Mouse (Mus musculus): ENCODE data around the gene Prkcb. TPM values are rescaled to one million over a fixed set of nuclear protein-coding genes. Genes with fewer than 3 reads are reported as not detected.

The Prkcb gene
- polyA plus RNA-seq, 1 experiment from 2014 or later: 3.3 TPM

DNA sequence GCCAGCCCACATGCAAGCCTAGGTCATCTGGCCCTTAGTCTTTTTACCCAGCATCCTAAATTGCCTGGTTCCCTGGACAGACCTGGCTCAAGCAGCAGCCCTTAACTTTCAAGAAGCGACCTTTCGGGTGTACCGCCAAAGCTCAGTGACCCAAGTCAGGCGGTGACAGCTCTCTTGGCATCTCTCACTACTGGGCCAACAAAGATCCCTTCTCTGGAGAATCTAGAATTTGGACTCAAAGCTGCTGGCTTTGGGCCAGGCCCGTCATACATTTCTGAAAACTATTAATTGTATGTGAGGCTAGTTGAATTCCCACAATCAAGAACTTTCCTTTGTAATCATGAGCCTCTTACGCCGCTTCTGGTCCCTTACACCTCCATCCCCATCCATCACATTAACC, 147.0 kb downstream of the Prkcb start:
- Histone ChIP-seq H3K9me3 (replicated peaks) (no peaks in the 10 kb centered on the region), H3K27ac (no peak overlapping the region), H3K36me3 (no peaks in the 10 kb centered on the region), H3K4me2 (no peak overlapping the region), H3K27me3 (no peaks in the 10 kb centered on the region), H3K4me3 (no peak overlapping the region), H3K9ac (no peak overlapping the region), H3K4me1 (replicated peaks) (peaks cover 7% of the 10 kb centered on the region; the same call in 1 of the 2 replicates)
- WGBS: 71% methylated on average over 7 of the region's 7 CpGs
- ATAC-seq (replicated peaks; ENCODE audit: insufficient number of reproducible peaks, insufficient read depth, low FRiP score, low read depth): no peak

- Histone ChIP-seq H3K4me1 (replicated peaks) (peaks cover 7% of the 10 kb centered on the region; the same call in 1 of the 2 replicates), H3K27me3 (no peaks in the 10 kb centered on the region), H3K4me3 (no peak overlapping the region), H3K4me2 (no peak overlapping the region), H3K36me3 (no peaks in the 10 kb centered on the region), H3K9ac (no peak overlapping the region), H3K27ac (no peak overlapping the region), H3K9me3 (replicated peaks) (no peaks in the 10 kb centered on the region)
- no peak for ATAC-seq (replicated peaks; ENCODE audit: insufficient number of reproducible peaks, insufficient read depth, low FRiP score, low read depth)
- WGBS: 79% methylated on average over 1 of the region's 1 CpGs
Measured at GRCm38 (mm10) chr7:122437390-122437789, 148.8 kb downstream of the Prkcb start.

DNA sequence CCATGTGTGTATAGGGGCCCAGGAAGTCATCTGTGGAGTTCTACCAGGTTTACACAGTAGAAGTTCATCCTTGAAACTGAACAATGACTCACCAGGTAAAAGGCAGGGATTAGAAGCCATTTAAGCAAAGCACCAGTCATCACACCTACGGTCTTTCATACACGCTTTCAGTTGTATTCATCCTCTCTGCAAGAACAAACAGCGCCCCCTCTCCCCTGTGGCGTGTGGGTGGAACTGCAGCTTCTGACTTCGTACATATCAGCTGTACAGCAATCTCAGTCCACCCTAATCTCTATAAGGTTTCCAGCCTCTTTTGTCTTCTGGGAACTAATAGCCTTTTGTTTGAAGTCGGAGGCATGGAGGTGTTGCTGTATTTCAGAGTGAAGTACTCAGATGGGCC, 156.5 kb downstream of the Prkcb start:
- no peak overlapping the region for H3K27ac ChIP-seq
- 58% methylated on average over 6 of the region's 6 CpGs for WGBS

GRCm38 (mm10) chr7:122452671-122453070, 164.1 kb downstream of the Prkcb start:
- WGBS: 72% methylated on average over 8 of the region's 8 CpGs

More for the DNA sequence above, 156.5 kb downstream of the Prkcb start:
- H3K4me3 ChIP-seq: no peak overlapping the region
- H3K4me2 ChIP-seq: no peak overlapping the region
- no peak overlapping the region for H3K9ac ChIP-seq
- H3K9me3 ChIP-seq (replicated peaks): no peaks in the 10 kb centered on the region
- no peak for ATAC-seq (replicated peaks; ENCODE audit: insufficient number of reproducible peaks, insufficient read depth, low FRiP score, low read depth)
- no peaks in the 10 kb centered on the region for H3K27me3 ChIP-seq
- H3K36me3 ChIP-seq: no peaks in the 10 kb centered on the region
- H3K4me1 ChIP-seq (replicated peaks): no peaks in the 10 kb centered on the region

DNA sequence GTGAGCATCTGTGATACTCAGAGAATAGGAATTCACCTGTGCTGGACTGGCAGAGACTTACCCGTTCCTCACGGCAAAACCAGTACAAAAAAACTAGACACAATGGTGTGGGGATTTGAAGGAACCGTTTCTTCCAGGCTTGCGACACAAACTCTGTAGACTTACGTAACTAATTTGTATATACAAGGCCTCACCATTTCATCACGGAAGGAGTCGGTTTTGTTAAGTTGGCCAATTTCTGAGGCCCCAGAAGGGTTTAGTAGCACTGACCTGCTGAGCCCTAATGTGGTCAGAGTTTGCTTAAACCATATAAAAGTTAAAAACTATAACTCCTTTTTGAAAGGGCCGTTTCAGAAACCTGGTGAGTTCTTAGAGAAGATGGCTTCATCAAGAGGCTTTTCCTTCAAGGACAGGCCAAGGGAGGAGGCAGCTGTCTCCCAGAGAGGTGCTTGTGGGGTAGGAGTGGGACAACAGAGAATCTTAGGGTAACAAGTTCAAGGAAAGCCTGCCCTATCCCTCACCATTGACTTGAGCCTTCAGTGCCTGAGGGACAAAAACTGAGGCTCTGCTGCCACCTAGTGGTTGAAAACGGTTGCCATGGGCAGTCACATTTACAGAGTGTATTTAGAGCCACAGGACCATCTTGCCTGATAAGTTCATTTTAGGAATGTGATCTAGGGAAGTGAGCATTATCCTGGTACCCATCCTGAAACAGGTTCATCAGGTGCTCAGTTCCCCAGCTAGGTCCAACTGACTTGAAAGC, 170.8 kb downstream of the Prkcb start:
- Histone ChIP-seq H3K4me1 (replicated peaks) (no peaks in the 10 kb centered on the region), H3K9ac (no peak overlapping the region), H3K27ac (no peak overlapping the region), H3K4me2 (no peak overlapping the region), H3K4me3 (no peak overlapping the region), H3K36me3 (no peaks in the 10 kb centered on the region), H3K9me3 (replicated peaks) (no peaks in the 10 kb centered on the region), H3K27me3 (no peaks in the 10 kb centered on the region)
- ATAC-seq (replicated peaks; ENCODE audit: insufficient number of reproducible peaks, insufficient read depth, low FRiP score, low read depth): no peak
- WGBS: 70% methylated on average over 9 of the region's 9 CpGs

More at GRCm38 (mm10) chr7:122452671-122453070, 164.1 kb downstream of the Prkcb start:
- no peaks in the 10 kb centered on the region for H3K27me3 ChIP-seq
- H3K27ac ChIP-seq: no peak overlapping the region
- H3K4me3 ChIP-seq: no peak overlapping the region
- no peak overlapping the region for H3K4me2 ChIP-seq
- no peaks in the 10 kb centered on the region for H3K36me3 ChIP-seq
- H3K4me1 ChIP-seq (replicated peaks): no peaks in the 10 kb centered on the region
- ATAC-seq (replicated peaks; ENCODE audit: insufficient number of reproducible peaks, insufficient read depth, low FRiP score, low read depth): no peak
- H3K9ac ChIP-seq: no peak overlapping the region
- H3K9me3 ChIP-seq (replicated peaks): no peaks in the 10 kb centered on the region

- 46% methylated on average over 2 of the region's 2 CpGs for WGBS
- ATAC-seq (replicated peaks; ENCODE audit: insufficient number of reproducible peaks, insufficient read depth, low FRiP score, low read depth): no peak
Measured at GRCm38 (mm10) chr7:122460020-122460419, 171.5 kb downstream of the Prkcb start.

DNA sequence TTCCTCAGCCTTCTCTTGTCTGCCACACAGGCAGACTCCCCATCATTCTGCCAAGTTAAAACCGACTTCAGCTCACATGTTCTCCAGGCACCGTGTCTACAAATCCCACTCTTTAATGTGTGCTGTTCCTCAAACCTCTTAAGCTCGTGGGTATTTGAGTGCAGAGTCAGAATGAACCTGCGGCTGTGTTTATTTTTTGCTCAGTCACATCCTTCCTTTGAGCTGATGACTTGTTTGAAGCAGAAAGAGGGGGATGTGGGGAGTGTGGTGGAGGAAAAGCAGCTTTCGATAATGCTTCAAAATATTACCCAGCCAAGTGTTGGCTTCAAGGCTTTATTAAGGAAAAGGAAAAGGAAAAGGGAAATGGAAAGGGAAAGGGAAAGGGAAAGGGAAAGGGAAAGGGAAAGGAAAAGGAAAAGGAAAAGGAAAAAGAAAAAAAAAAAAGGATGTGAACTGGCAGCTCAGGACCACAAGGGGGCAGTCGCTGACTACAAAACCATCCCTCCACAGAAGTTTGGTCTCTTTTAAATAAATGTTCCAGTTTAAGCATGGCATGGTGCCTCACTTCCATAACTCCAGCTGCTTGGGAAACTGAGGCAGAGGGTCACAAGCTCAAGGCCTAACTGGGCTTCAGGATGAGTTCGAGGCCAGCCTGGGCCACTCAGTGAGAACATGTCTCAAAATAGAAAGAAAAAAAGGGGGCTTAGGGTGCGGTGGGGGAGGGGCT, 177.4 kb downstream of the Prkcb start:
- Histone ChIP-seq H3K27ac (no peak overlapping the region), H3K9me3 (replicated peaks) (no peaks in the 10 kb centered on the region), H3K4me3 (no peak overlapping the region), H3K9ac (no peak overlapping the region), H3K4me1 (replicated peaks) (no peaks in the 10 kb centered on the region), H3K36me3 (no peaks in the 10 kb centered on the region), H3K27me3 (0 out of 2 replicates have a peak, but pooled peaks cover 6% of the 10 kb centered on the region), H3K4me2 (no peak overlapping the region)
- no peak for ATAC-seq (replicated peaks; ENCODE audit: insufficient number of reproducible peaks, insufficient read depth, low FRiP score, low read depth)
- 38% methylated on average over 8 of the region's 8 CpGs for WGBS

More at GRCm38 (mm10) chr7:122460020-122460419, 171.5 kb downstream of the Prkcb start:
- no peak overlapping the region for H3K4me3 ChIP-seq
- no peaks in the 10 kb centered on the region for H3K9me3 ChIP-seq (replicated peaks)
- H3K4me2 ChIP-seq: no peak overlapping the region
- no peaks in the 10 kb centered on the region for H3K4me1 ChIP-seq (replicated peaks)
- H3K27me3 ChIP-seq: no peaks in the 10 kb centered on the region
- no peak overlapping the region for H3K9ac ChIP-seq
- H3K27ac ChIP-seq: no peak overlapping the region
- no peaks in the 10 kb centered on the region for H3K36me3 ChIP-seq

DNA sequence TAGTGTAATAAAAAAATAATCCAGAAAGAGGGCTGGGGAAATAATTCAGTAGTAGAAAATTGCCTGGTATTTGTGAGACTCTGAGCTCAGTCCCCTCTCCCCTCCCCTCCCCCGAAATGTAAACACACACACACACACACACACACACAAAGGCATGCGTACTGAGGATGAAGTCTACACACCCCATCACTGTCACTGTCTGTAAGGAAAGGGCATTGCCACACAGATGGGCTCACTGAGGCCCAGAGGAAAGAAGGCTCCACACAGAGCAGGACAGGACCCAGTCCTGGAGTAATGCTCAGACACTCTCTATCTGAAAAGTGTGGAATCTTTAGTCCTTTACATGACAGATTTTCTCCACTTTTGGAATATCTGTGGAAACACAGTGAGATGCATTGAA, 178.2 kb downstream of the Prkcb start:
- no peaks in the 10 kb centered on the region for H3K36me3 ChIP-seq
- no peak overlapping the region for H3K27ac ChIP-seq
- H3K4me1 ChIP-seq (replicated peaks): no peaks in the 10 kb centered on the region
- H3K9me3 ChIP-seq (replicated peaks): no peaks in the 10 kb centered on the region
- ATAC-seq (replicated peaks; ENCODE audit: insufficient number of reproducible peaks, insufficient read depth, low FRiP score, low read depth): no peak
- no peak overlapping the region for H3K4me2 ChIP-seq
- H3K9ac ChIP-seq: no peak overlapping the region
- H3K27me3 ChIP-seq: 0 out of 2 replicates have a peak, but pooled peaks cover 6% of the 10 kb centered on the region
- H3K4me3 ChIP-seq: no peak overlapping the region
- WGBS: 77% methylated on average over 2 of the region's 2 CpGs

- Histone ChIP-seq H3K36me3 (no peaks in the 10 kb centered on the region), H3K4me2 (no peak overlapping the region), H3K27ac (no peak overlapping the region), H3K4me3 (no peak overlapping the region), H3K27me3 (0 out of 2 replicates have a peak, but pooled peaks cover 6% of the 10 kb centered on the region), H3K4me1 (replicated peaks) (no peaks in the 10 kb centered on the region), H3K9ac (no peak overlapping the region), H3K9me3 (replicated peaks) (no peaks in the 10 kb centered on the region)
- WGBS: 70% methylated on average over 8 of the region's 8 CpGs
- no peak for ATAC-seq (replicated peaks; ENCODE audit: insufficient number of reproducible peaks, insufficient read depth, low FRiP score, low read depth)
Measured at GRCm38 (mm10) chr7:122467831-122468230, 179.3 kb downstream of the Prkcb start.

DNA sequence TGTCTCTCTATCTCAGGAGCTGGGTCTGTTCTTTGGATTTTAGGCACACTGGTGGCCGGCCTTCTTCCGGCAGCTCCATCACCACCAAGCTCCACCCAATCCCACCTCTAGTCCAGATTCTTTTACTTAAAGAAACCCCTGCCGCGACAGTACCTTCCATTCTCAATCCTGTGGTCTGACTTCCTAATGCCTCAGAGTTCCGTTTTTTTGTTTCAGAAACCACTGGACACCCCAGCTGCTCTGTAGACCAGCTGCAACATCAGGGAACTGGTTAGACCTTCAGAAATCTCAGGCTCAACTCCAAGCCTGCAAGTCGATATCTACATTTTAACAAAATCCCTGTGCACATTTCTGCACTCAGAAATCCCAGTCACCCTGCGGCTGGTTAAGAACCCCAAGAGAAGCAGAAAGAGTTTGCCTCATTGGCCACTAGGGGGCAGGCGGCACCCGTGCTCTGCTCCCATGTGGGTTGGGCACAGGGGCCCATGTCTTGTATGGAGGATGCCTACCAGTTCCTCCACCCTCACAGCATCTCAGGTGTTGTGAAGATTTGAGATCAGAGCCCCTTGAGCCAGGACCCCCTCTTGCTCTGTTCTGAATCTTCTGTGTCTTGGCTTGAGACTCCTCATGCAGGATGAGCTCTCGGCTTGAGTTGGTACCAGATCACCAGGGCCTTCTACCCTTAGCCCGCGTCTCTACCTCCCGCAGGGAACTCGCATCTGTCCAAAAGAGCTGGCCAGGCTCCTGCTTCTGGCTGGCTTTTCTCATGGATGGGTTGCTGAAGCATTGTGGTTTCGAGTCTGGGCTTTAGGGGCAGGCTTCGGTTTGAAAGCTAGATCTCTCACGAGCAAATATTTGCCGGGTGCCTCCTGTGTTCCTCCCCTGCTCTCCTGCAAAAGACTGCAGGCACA, 182.1 kb downstream of the Prkcb start:
- no peaks in the 10 kb centered on the region for H3K4me1 ChIP-seq (replicated peaks)
- no peaks in the 10 kb centered on the region for H3K36me3 ChIP-seq
- ATAC-seq (replicated peaks; ENCODE audit: insufficient number of reproducible peaks, insufficient read depth, low FRiP score, low read depth): peak; percentile 65; the same call in 1 of the 2 replicates
- H3K4me3 ChIP-seq: no peak overlapping the region
- no peak overlapping the region for H3K4me2 ChIP-seq
- H3K9me3 ChIP-seq (replicated peaks): no peaks in the 10 kb centered on the region
- 0 out of 2 replicates have a peak, but pooled peaks cover 6% of the 10 kb centered on the region for H3K27me3 ChIP-seq
- 55% methylated on average over 18 of the region's 18 CpGs for whole genome bisulfite sequencing
- no peak overlapping the region for H3K9ac ChIP-seq
- no peak overlapping the region for H3K27ac ChIP-seq

GRCm38 (mm10) chr7:122472223-122472622, 183.7 kb downstream of the Prkcb start:
- Histone ChIP-seq H3K27ac (no peak overlapping the region), H3K36me3 (no peaks in the 10 kb centered on the region), H3K27me3 (0 out of 2 replicates have a peak, but pooled peaks cover 6% of the 10 kb centered on the region), H3K4me2 (no peak overlapping the region), H3K4me1 (replicated peaks) (no peaks in the 10 kb centered on the region), H3K4me3 (no peak overlapping the region), H3K9me3 (replicated peaks) (no peaks in the 10 kb centered on the region), H3K9ac (no peak overlapping the region)
- 75% methylated on average over 5 of the region's 5 CpGs for WGBS
- ATAC-seq (replicated peaks; ENCODE audit: insufficient number of reproducible peaks, insufficient read depth, low FRiP score, low read depth): no peak
